Mouse (Mus musculus) myocyte (in vitro differentiated cells): Measurements from ENCODE around the gene Rxra.

Experiments
- CEBPB ChIP-seq: IDR thresholded peaks from 2 replicates; pipeline ENCODE4 v1.6.1; 2011; ENCODE audit warnings: mild to moderate bottlenecking, moderate library complexity; ENCODE audit not compliant: poor library complexity, insufficient read depth, severe bottlenecking
- POLR2A ChIP-seq: IDR thresholded peaks from one replicate; pipeline ENCODE4 v1.6.1; 2011; ENCODE audit warnings: low read depth, mild to moderate bottlenecking, control low read depth, moderate library complexity; ENCODE audit not compliant: insufficient read length
- POLR2AphosphoS2 ChIP-seq: IDR thresholded peaks from one replicate; pipeline ENCODE4 v1.6.1; 2011; ENCODE audit warnings: low read depth, control low read depth; ENCODE audit not compliant: insufficient read length
- TCF12 ChIP-seq: IDR thresholded peaks from one replicate; pipeline ENCODE4 v1.6.1; 2011; ENCODE audit warnings: mild to moderate bottlenecking, control low read depth; ENCODE audit not compliant: poor library complexity, insufficient read depth, severe bottlenecking
- TCF3 ChIP-seq: IDR thresholded peaks from one replicate; pipeline ENCODE4 v1.6.1; 2011; ENCODE audit warnings: low read depth, control low read depth; ENCODE audit not compliant: insufficient read length
- USF1 ChIP-seq: IDR thresholded peaks from one replicate; pipeline ENCODE4 v1.6.1; 2011; ENCODE audit warnings: low read depth, mild to moderate bottlenecking, control low read depth, moderate library complexity

DNA sequence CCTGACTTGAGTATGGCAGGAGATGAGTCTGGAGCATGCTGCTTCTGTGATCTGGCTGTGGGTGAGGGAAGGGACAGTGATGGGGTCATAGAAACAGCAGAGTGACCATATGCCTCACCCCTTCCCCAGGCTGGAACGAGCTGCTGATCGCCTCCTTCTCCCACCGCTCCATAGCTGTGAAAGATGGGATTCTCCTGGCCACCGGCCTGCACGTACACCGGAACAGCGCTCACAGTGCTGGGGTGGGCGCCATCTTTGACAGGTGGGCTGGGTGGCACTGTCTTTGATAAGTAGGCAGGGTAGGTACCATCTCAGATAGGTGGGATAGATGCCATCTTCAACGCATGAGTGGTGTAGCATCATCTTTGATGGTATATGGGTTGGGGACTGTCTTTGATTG, 77.9 kb downstream of the Rxra start:
- TF ChIP-seq POLR2A (no peak), TCF12 (no peak), TCF3 (no peak), POLR2AphosphoS2 (no peak), USF1 (no peak), CEBPB (no peak)
